Mouse (Mus musculus) E14TG2a.4 (cell line): Measurements from ENCODE around the gene Syde1.

Experiments
- CTCF ChIP-seq: conservative IDR thresholded peaks from 2 replicates; pipeline ENCODE4 v1.5.1; 2014; ENCODE audit warnings: low read length
- NANOG ChIP-seq: IDR thresholded peaks from 2 replicates; pipeline ENCODE4 v1.6.1; 2014; ENCODE audit warnings: borderline replicate concordance, low read length, mixed read lengths
- POU5F1 ChIP-seq: IDR thresholded peaks from 2 replicates; pipeline ENCODE4 v1.6.1; 2014; ENCODE audit warnings: low read length, borderline replicate concordance

GRCm38 (mm10) chr10:78583347-78583746 is 8.4 kb downstream of the Syde1 start:
- TF ChIP-seq CTCF, result no peak
- no peak for TF ChIP-seq NANOG
- TF ChIP-seq POU5F1, result no peak
